Mouse (Mus musculus) forebrain, embryonic 10.5 days (tissue): ENCODE measurements around the gene Msn. TPM values are rescaled to one million over a fixed set of nuclear protein-coding genes. Genes with fewer than 3 reads are reported as not detected.

Experiments used
- DNase-seq: peaks from one replicate; pipeline ENCODE4 v3.0.0-alpha.2; 2017; ENCODE audit warnings: low spot score; ENCODE audit errors: extremely low spot score
- H3K27ac ChIP-seq: fragments of 300-500 bp; sonication (generic); 2 replicates; pipeline ENCODE4 v1.5.1; 2016; ENCODE audit warnings: mild to moderate bottlenecking
- H3K27me3 ChIP-seq: fragments of 300-500 bp; sonication (generic); 2 replicates; pipeline ENCODE4 v1.6.1; 2016; ENCODE audit warnings: mild to moderate bottlenecking; ENCODE audit not compliant: poor library complexity, severe bottlenecking
- H3K36me3 ChIP-seq: fragments of 300-500 bp; sonication (generic); replicated peaks from 2 replicates; pipeline ENCODE4 v1.6.1; 2016; ENCODE audit warnings: mild to moderate bottlenecking, moderate library complexity
- H3K4me1 ChIP-seq: fragments of 300-500 bp; sonication (generic); 2 replicates; pipeline ENCODE4 v1.6.1; 2016
- H3K4me3 ChIP-seq: fragments of 300-500 bp; sonication (generic); 2 replicates; pipeline ENCODE4 v1.5.1; 2016; ENCODE audit warnings: mild to moderate bottlenecking, moderate library complexity
- H3K9me3 ChIP-seq: fragments of 300-500 bp; sonication (generic); 2 replicates; pipeline ENCODE4 v1.6.1; 2016; ENCODE audit warnings: mild to moderate bottlenecking, moderate library complexity
- WGBS: fragments of 180-500 bp; shearing (Covaris S2); methylation state at CpG from one replicate; pipeline ENCODE4 v1.1.7; 2016; 5-methylcytosine and 5-hydroxymethylcytosine counted together
- polyA plus RNA-seq: library from polyadenylated mRNA; unstranded; fragments of >200 nt; fragmentation: Nextera tagmentation; extraction: Ambion mirVana; gene quantifications from 2 replicates; pipeline ENCODE4 v1.2.1, GENCODE M21; 2016

Msn gene
- polyA plus RNA-seq, 1 experiment from 2014 or later, result 109 TPM

GRCm38 (mm10) chrX:96121912-96122311 is 26.1 kb downstream of the Msn start:
- 84% methylated on average over 1 of the region's 1 CpGs for WGBS
- no peaks in the 10 kb centered on the region for H3K9me3 ChIP-seq
- no peak overlapping the region for H3K27ac ChIP-seq
- peaks cover 15% of the 10 kb centered on the region for H3K27me3 ChIP-seq
- H3K4me3 ChIP-seq, result no peak overlapping the region
- H3K36me3 ChIP-seq, result no peaks in the 10 kb centered on the region
- DNase-seq, result no peak
- no peaks in the 10 kb centered on the region for H3K4me1 ChIP-seq

- WGBS, result 90% methylated on average over 3 of the region's 3 CpGs
- H3K27me3 ChIP-seq, result peaks cover 7% of the 10 kb centered on the region; the same call in 1 of the 2 replicates
These were observed 31.0 kb downstream of the Msn start for GRCm38 (mm10) chrX:96126803-96127202.

GRCm38 (mm10) chrX:96130139-96130538 is 34.3 kb downstream of the Msn start:
- Histone ChIP-seq H3K27ac (no peak overlapping the region), H3K36me3 (no peaks in the 10 kb centered on the region), H3K4me1 (0 out of 2 replicates have a peak, but pooled peaks cover 4% of the 10 kb centered on the region), H3K9me3 (no peaks in the 10 kb centered on the region), H3K4me3 (no peak overlapping the region), H3K27me3 (peaks cover 5% of the 10 kb centered on the region; the same call in 1 of the 2 replicates)
- 64% methylated on average over 5 of the region's 5 CpGs for WGBS
- no peak for DNase-seq

More at GRCm38 (mm10) chrX:96126803-96127202, 31.0 kb downstream of the Msn start:
- no peaks in the 10 kb centered on the region for H3K36me3 ChIP-seq
- H3K4me3 ChIP-seq, result no peak overlapping the region
- no peak overlapping the region for H3K27ac ChIP-seq
- H3K4me1 ChIP-seq, result 0 out of 2 replicates have a peak, but pooled peaks cover 4% of the 10 kb centered on the region
- no peak for DNase-seq
- H3K9me3 ChIP-seq, result no peaks in the 10 kb centered on the region

GRCm38 (mm10) chrX:96130663-96131062 is 34.8 kb downstream of the Msn start:
- Histone ChIP-seq H3K36me3 (no peaks in the 10 kb centered on the region), H3K9me3 (no peaks in the 10 kb centered on the region), H3K4me1 (0 out of 2 replicates have a peak, but pooled peaks cover 4% of the 10 kb centered on the region), H3K27me3 (no peaks in the 10 kb centered on the region), H3K4me3 (no peak overlapping the region), H3K27ac (no peak overlapping the region)
- DNase-seq, result no peak
- WGBS, result 73% methylated on average over 6 of the region's 6 CpGs

- Histone ChIP-seq H3K4me1 (0 out of 2 replicates have a peak, but pooled peaks cover 4% of the 10 kb centered on the region), H3K27me3 (no peaks in the 10 kb centered on the region), H3K36me3 (no peaks in the 10 kb centered on the region), H3K4me3 (no peak overlapping the region), H3K9me3 (no peaks in the 10 kb centered on the region), H3K27ac (no peak overlapping the region)
- WGBS, result 61% methylated on average over 2 of the region's 2 CpGs
- DNase-seq, result no peak
These were observed 37.4 kb downstream of the Msn start for GRCm38 (mm10) chrX:96133260-96133659.

GRCm38 (mm10) chrX:96134243-96134661 is 38.4 kb downstream of the Msn start:
- no peaks in the 10 kb centered on the region for H3K9me3 ChIP-seq
- DNase-seq, result no peak
- no peaks in the 10 kb centered on the region for H3K36me3 ChIP-seq
- H3K27me3 ChIP-seq, result no peaks in the 10 kb centered on the region
- 81% methylated on average over 5 of the region's 5 CpGs for WGBS
- H3K4me3 ChIP-seq, result no peak overlapping the region
- H3K4me1 ChIP-seq, result 0 out of 2 replicates have a peak, but pooled peaks cover 4% of the 10 kb centered on the region
- H3K27ac ChIP-seq, result no peak overlapping the region

- Histone ChIP-seq H3K27ac (no peak overlapping the region), H3K36me3 (no peaks in the 10 kb centered on the region), H3K9me3 (no peaks in the 10 kb centered on the region), H3K27me3 (no peaks in the 10 kb centered on the region), H3K4me1 (0 out of 2 replicates have a peak, but pooled peaks cover 4% of the 10 kb centered on the region), H3K4me3 (no peak overlapping the region)
- DNase-seq, result no peak
- WGBS, result 86% methylated on average over 6 of the region's 6 CpGs
These were observed 39.2 kb downstream of the Msn start for GRCm38 (mm10) chrX:96134840-96135580.

GRCm38 (mm10) chrX:96135581-96135980 is 39.7 kb downstream of the Msn start:
- Histone ChIP-seq H3K4me3 (no peak overlapping the region), H3K27ac (no peak overlapping the region), H3K9me3 (no peaks in the 10 kb centered on the region), H3K4me1 (0 out of 2 replicates have a peak, but pooled peaks cover 2% of the 10 kb centered on the region), H3K36me3 (no peaks in the 10 kb centered on the region), H3K27me3 (no peaks in the 10 kb centered on the region)
- no peak for DNase-seq
- 88% methylated on average over 4 of the region's 4 CpGs for WGBS

- no peak overlapping the region for H3K4me3 ChIP-seq
These were observed 43.4 kb downstream of the Msn start for GRCm38 (mm10) chrX:96139262-96139661.

GRCm38 (mm10) chrX:96144960-96145488 is 49.2 kb downstream of the Msn start:
- H3K4me1 ChIP-seq, result no peaks in the 10 kb centered on the region
- no peak overlapping the region for H3K27ac ChIP-seq
- H3K27me3 ChIP-seq, result no peaks in the 10 kb centered on the region
- no peak overlapping the region for H3K4me3 ChIP-seq
- 81% methylated on average over 3 of the region's 3 CpGs for WGBS
- H3K36me3 ChIP-seq, result no peaks in the 10 kb centered on the region; the same call in 1 of the 2 replicates
- no peaks in the 10 kb centered on the region for H3K9me3 ChIP-seq
- no peak for DNase-seq

More at GRCm38 (mm10) chrX:96139262-96139661, 43.4 kb downstream of the Msn start:
- Histone ChIP-seq H3K27me3 (no peaks in the 10 kb centered on the region), H3K4me1 (no peaks in the 10 kb centered on the region), H3K36me3 (no peaks in the 10 kb centered on the region; the same call in 1 of the 2 replicates), H3K9me3 (no peaks in the 10 kb centered on the region), H3K27ac (no peak overlapping the region)
- 86% methylated on average over 2 of the region's 2 CpGs for WGBS
- no peak for DNase-seq

GRCm38 (mm10) chrX:96148217-96148616 is 52.4 kb downstream of the Msn start:
- 84% methylated on average over 2 of the region's 2 CpGs for whole genome bisulfite sequencing

GRCm38 (mm10) chrX:96153362-96153761 is 57.5 kb downstream of the Msn start:
- H3K36me3 ChIP-seq, result peaks cover 33% of the 10 kb centered on the region
- no peak for DNase-seq
- H3K9me3 ChIP-seq, result no peaks in the 10 kb centered on the region
- H3K27ac ChIP-seq, result no peak overlapping the region
- 91% methylated on average over 3 of the region's 3 CpGs for WGBS
- H3K27me3 ChIP-seq, result no peaks in the 10 kb centered on the region
- H3K4me3 ChIP-seq, result no peak overlapping the region
- H3K4me1 ChIP-seq, result no peaks in the 10 kb centered on the region

More at GRCm38 (mm10) chrX:96148217-96148616, 52.4 kb downstream of the Msn start:
- DNase-seq, result no peak
- Histone ChIP-seq H3K4me3 (no peak overlapping the region), H3K27ac (no peak overlapping the region), H3K9me3 (no peaks in the 10 kb centered on the region), H3K27me3 (no peaks in the 10 kb centered on the region), H3K4me1 (no peaks in the 10 kb centered on the region), H3K36me3 (peaks cover 14% of the 10 kb centered on the region)

GRCm38 (mm10) chrX:96157936-96158335 is 62.1 kb downstream of the Msn start:
- Histone ChIP-seq H3K4me1 (no peaks in the 10 kb centered on the region), H3K9me3 (no peaks in the 10 kb centered on the region), H3K27me3 (no peaks in the 10 kb centered on the region), H3K4me3 (no peak overlapping the region), H3K36me3 (peaks cover 27% of the 10 kb centered on the region), H3K27ac (no peak overlapping the region)
- WGBS, result 91% methylated on average over 3 of the region's 3 CpGs
- DNase-seq, result no peak
